Mouse (Mus musculus): ENCODE measurements around the gene Ckap2l. TPM values are rescaled to one million over a fixed set of nuclear protein-coding genes. Genes with fewer than 3 reads are reported as not detected.

Ckap2l gene
- polyA plus RNA-seq, 1 experiment from 2014 or later: 5.8 TPM

DNA sequence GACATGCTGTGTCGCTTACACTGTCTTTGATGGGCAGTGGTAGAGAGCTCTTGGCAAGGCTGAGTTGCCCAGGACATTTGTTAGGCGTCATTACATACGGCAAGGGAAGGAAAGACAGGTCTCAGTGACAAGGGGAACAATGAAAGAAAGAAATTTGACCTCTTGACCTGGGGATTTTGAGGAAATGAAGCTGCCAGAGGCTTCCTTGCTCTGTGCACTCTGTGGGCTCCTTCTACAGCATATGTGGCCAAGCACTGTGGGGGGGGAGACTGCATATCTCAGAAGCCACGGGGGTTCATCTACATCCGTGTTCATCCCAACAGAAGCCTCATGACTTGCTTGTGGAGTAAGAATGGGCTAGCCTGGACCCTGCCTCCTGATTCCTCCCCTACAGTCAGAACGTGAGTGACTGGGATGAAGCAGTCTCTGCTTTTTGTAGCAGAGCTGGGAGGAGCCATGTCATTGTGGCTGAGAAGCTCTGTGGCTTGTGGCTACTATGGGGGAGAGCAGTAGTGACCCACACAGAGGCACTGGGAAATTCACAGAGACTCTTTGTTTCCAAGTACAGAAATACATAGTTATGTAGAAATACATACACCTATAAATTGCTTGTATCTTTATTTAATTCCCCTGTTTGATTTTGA is 35.7 kb downstream of the Ckap2l start:
- 59% methylated on average over 6 of the region's 6 CpGs for WGBS
- H3K9me3 ChIP-seq (replicated peaks): no peaks in the 10 kb centered on the region
- H3K4me1 ChIP-seq: peaks cover 4% of the 10 kb centered on the region; the same call in 1 of the 2 replicates
- no peak overlapping the region for H3K4me2 ChIP-seq
- no peak overlapping the region for H3K4me3 ChIP-seq (replicated peaks)
- no peaks in the 10 kb centered on the region for H3K36me3 ChIP-seq
- no peak overlapping the region for H3K9ac ChIP-seq (replicated peaks)
- H3K27ac ChIP-seq (replicated peaks): no peak overlapping the region
- no peak for ATAC-seq (ENCODE audit: low FRiP score)
- 0 out of 2 replicates have a peak, but pooled peaks cover 3% of the 10 kb centered on the region for H3K27me3 ChIP-seq (replicated peaks)

- WGBS: 77% methylated on average over 3 of the region's 3 CpGs
- Histone ChIP-seq H3K4me1 (peaks cover 4% of the 10 kb centered on the region; the same call in 1 of the 2 replicates), H3K4me2 (no peak overlapping the region), H3K36me3 (no peaks in the 10 kb centered on the region), H3K9ac (replicated peaks) (no peak overlapping the region), H3K27me3 (replicated peaks) (0 out of 2 replicates have a peak, but pooled peaks cover 3% of the 10 kb centered on the region), H3K27ac (replicated peaks) (no peak overlapping the region), H3K4me3 (replicated peaks) (no peak overlapping the region), H3K9me3 (replicated peaks) (no peaks in the 10 kb centered on the region)
- no peak for ATAC-seq (ENCODE audit: low FRiP score)
These were observed 36.4 kb downstream of the Ckap2l start for GRCm38 (mm10) chr2:129260646-129261045.

- Histone ChIP-seq H3K4me2 (peak overlapping the region; percentile 37), H3K36me3 (no peaks in the 10 kb centered on the region), H3K4me1 (peaks cover 4% of the 10 kb centered on the region; the same call in 1 of the 2 replicates), H3K27me3 (replicated peaks) (0 out of 2 replicates have a peak, but pooled peaks cover 3% of the 10 kb centered on the region), H3K4me3 (replicated peaks) (no peak overlapping the region), H3K27ac (replicated peaks) (no peak overlapping the region), H3K9ac (replicated peaks) (0 out of 2 replicates have a peak overlapping the region, but pooled peaks have one; percentile 26), H3K9me3 (replicated peaks) (no peaks in the 10 kb centered on the region)
- WGBS: 39% methylated on average over 7 of the region's 7 CpGs
- ATAC-seq (ENCODE audit: low FRiP score): peak; percentile 85
These were observed 38.4 kb downstream of the Ckap2l start for GRCm38 (mm10) chr2:129258475-129259211.

- peak; percentile 31; the same call in 1 of the 2 replicates for ATAC-seq (ENCODE audit: low FRiP score)
- 93% methylated on average over 3 of the region's 3 CpGs for WGBS
These were observed 39.0 kb downstream of the Ckap2l start for GRCm38 (mm10) chr2:129258056-129258455.

DNA sequence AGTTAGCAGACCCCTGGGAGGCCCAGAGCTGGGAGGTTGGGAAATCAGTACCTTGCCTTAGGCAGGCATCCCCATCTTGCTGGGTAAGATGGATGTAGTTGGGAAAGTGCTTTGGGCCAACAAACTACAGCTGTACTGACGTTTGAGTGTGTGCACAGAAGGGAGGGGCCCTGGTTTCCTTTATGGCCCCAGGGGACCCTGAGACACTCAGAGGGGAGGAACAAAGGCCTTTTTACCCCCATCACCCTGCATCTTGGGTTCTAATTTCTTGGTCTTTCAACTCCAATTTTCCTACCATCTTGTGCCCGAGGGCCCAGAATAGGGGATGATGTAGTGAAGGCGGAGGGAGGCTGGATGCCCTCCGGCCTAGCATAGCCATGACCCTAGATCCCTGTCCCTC is 41.0 kb downstream of the Ckap2l start:
- no peaks in the 10 kb centered on the region for H3K36me3 ChIP-seq
- H3K4me1 ChIP-seq: peaks cover 4% of the 10 kb centered on the region; the same call in 1 of the 2 replicates
- no peaks in the 10 kb centered on the region for H3K9me3 ChIP-seq (replicated peaks)
- H3K27ac ChIP-seq (replicated peaks): no peak overlapping the region
- no peak overlapping the region for H3K4me3 ChIP-seq (replicated peaks)
- no peak for ATAC-seq (ENCODE audit: low FRiP score)
- H3K27me3 ChIP-seq (replicated peaks): 0 out of 2 replicates have a peak, but pooled peaks cover 3% of the 10 kb centered on the region
- 69% methylated on average over 4 of the region's 4 CpGs for WGBS
- H3K4me2 ChIP-seq: no peak overlapping the region
- no peak overlapping the region for H3K9ac ChIP-seq (replicated peaks)

More at GRCm38 (mm10) chr2:129258056-129258455, 39.0 kb downstream of the Ckap2l start:
- H3K4me2 ChIP-seq: no peak overlapping the region
- no peak overlapping the region for H3K4me3 ChIP-seq (replicated peaks)
- no peaks in the 10 kb centered on the region for H3K9me3 ChIP-seq (replicated peaks)
- no peaks in the 10 kb centered on the region for H3K36me3 ChIP-seq
- no peak overlapping the region for H3K27ac ChIP-seq (replicated peaks)
- no peak overlapping the region for H3K9ac ChIP-seq (replicated peaks)
- peaks cover 4% of the 10 kb centered on the region; the same call in 1 of the 2 replicates for H3K4me1 ChIP-seq
- H3K27me3 ChIP-seq (replicated peaks): 0 out of 2 replicates have a peak, but pooled peaks cover 3% of the 10 kb centered on the region

DNA sequence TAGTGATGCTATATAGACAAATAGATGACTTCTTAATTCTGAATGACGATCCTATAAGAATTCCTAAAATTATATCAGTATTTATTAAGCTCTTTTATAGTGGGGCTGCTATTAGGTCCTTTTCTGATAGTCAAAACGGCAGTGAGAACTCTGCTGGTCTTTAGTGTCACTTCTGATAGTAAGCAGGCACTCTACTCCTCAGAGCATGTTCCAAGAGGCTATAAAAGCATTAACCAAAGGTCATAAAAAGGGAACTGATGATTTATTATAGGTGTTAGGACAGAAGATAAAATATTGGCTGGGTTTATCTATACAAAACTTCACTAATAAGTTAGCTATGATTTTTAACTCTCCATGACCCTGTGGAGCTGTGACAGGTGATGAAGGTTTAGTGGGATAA is 42.9 kb downstream of the Ckap2l start:
- Histone ChIP-seq H3K27me3 (replicated peaks) (no peaks in the 10 kb centered on the region), H3K27ac (replicated peaks) (no peak overlapping the region), H3K4me2 (no peak overlapping the region), H3K4me3 (replicated peaks) (no peak overlapping the region), H3K9ac (replicated peaks) (no peak overlapping the region), H3K4me1 (peaks cover 4% of the 10 kb centered on the region; the same call in 1 of the 2 replicates), H3K9me3 (replicated peaks) (no peaks in the 10 kb centered on the region), H3K36me3 (no peaks in the 10 kb centered on the region)
- no peak for ATAC-seq (ENCODE audit: low FRiP score)
- 66% methylated on average over 2 of the region's 2 CpGs for WGBS

DNA sequence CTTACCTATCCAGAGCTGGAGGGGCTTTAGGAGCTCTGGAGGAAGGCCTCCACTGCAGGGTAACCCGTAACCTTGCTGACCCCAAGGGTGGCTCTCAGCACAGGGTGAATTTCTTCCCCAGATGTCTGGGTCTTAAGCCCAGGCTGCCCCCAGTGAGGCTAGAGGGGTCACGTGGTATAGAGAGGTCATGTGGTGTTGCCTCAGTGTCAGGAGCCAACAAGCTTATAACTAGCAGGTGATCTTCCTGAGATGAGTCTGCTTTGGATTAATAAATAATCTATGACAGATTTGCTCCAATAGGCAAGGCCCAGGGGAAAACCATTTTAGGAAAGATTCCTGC is 43.4 kb downstream of the Ckap2l start:
- Histone ChIP-seq H3K27ac (replicated peaks) (no peak overlapping the region), H3K9me3 (replicated peaks) (no peaks in the 10 kb centered on the region), H3K36me3 (no peaks in the 10 kb centered on the region), H3K9ac (replicated peaks) (no peak overlapping the region), H3K4me3 (replicated peaks) (no peak overlapping the region), H3K27me3 (replicated peaks) (no peaks in the 10 kb centered on the region), H3K4me1 (peaks cover 3% of the 10 kb centered on the region; the same call in 1 of the 2 replicates), H3K4me2 (no peak overlapping the region)
- ATAC-seq (ENCODE audit: low FRiP score): no peak
- WGBS: 75% methylated on average over 2 of the region's 2 CpGs

DNA sequence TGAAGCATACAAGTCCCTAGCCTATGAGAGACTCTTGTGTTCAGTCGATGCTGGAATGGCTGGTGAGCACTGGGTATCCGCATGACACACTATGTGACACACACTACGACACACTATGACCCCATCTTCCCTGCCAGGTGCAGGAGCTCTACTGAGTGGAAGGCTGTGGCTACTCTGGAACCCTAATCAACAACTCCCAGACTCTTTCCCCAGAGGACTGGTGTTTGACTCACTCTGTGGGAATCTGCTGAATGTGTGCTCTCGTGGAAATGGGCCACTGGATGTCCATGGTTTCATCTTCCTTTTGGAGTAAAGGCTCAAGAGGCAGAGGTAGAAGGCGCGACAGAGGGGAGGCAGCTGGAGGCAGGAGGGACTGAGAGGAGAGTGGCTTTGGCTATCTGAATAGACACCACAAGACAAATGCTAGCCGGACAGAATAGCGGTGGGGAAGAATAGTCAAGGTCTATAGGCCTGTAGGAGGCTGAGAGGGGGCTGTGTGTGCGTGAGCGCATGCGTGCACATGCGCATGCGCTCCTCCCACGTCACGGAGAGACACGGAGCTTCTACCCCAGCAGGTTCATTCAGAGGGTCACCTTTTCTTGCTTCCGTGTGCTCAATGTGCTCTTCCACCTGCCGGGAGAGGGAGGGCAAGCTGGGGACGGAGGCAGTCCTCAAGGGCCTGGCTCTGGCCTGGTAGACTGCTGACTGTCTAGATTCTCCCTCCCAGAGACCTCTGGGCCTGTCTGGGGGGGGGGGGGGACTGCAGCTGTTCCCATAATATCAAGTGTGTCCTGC is 44.0 kb downstream of the Ckap2l start:
- Histone ChIP-seq H3K4me1 (no peaks in the 10 kb centered on the region), H3K9ac (replicated peaks) (no peak overlapping the region), H3K4me2 (no peak overlapping the region), H3K27me3 (replicated peaks) (no peaks in the 10 kb centered on the region), H3K9me3 (replicated peaks) (no peaks in the 10 kb centered on the region), H3K36me3 (no peaks in the 10 kb centered on the region), H3K4me3 (replicated peaks) (no peak overlapping the region), H3K27ac (replicated peaks) (no peak overlapping the region)
- no peak for ATAC-seq (ENCODE audit: low FRiP score)
- 91% methylated on average over 19 of the region's 19 CpGs for WGBS

- no peak for ATAC-seq (ENCODE audit: low FRiP score)
- H3K9me3 ChIP-seq (replicated peaks): no peaks in the 10 kb centered on the region
- no peaks in the 10 kb centered on the region for H3K27me3 ChIP-seq (replicated peaks)
- H3K4me3 ChIP-seq (replicated peaks): no peak overlapping the region
- no peak overlapping the region for H3K4me2 ChIP-seq
- no peak overlapping the region for H3K9ac ChIP-seq (replicated peaks)
- H3K27ac ChIP-seq (replicated peaks): no peak overlapping the region
- 71% methylated on average over 1 of the region's 1 CpGs for WGBS
- H3K4me1 ChIP-seq: no peaks in the 10 kb centered on the region
- H3K36me3 ChIP-seq: no peaks in the 10 kb centered on the region
These were observed 47.7 kb downstream of the Ckap2l start for GRCm38 (mm10) chr2:129249321-129249720.

GRCm38 (mm10) chr2:129247707-129248121 is 49.3 kb downstream of the Ckap2l start:
- H3K9ac ChIP-seq (replicated peaks): no peak overlapping the region
- no peak for ATAC-seq (ENCODE audit: low FRiP score)
- no peaks in the 10 kb centered on the region for H3K27me3 ChIP-seq (replicated peaks)
- H3K4me1 ChIP-seq: no peaks in the 10 kb centered on the region
- WGBS: 88% methylated on average over 7 of the region's 7 CpGs
- no peaks in the 10 kb centered on the region for H3K9me3 ChIP-seq (replicated peaks)
- H3K36me3 ChIP-seq: no peaks in the 10 kb centered on the region
- H3K4me2 ChIP-seq: no peak overlapping the region
- H3K27ac ChIP-seq (replicated peaks): no peak overlapping the region
- H3K4me3 ChIP-seq (replicated peaks): no peak overlapping the region

DNA sequence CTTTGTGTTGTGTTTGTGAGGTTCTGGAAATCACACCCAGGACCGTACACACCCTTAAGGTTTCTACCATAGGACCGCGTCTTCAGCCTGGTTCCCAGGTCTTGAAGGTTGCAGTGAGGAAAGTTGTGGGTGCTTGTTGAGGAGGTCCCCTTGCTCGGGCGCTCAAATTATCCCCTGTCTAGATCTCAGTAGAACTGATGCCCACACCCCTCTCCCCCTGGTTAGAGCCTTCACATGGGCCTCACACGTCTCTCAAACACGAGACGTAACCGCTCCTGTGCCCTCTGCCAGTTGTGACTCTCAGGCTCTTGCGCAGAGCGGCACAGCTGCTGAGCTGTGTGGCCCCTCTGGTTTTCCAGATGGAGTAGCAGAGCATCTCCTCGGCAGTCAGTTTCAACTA is 50.1 kb downstream of the Ckap2l start:
- 96% methylated on average over 12 of the region's 12 CpGs for WGBS
- no peak for ATAC-seq (ENCODE audit: low FRiP score)
- H3K4me3 ChIP-seq (replicated peaks): no peak overlapping the region

More for the DNA sequence above, 50.1 kb downstream of the Ckap2l start:
- Histone ChIP-seq H3K9ac (replicated peaks) (no peak overlapping the region), H3K4me2 (no peak overlapping the region), H3K27ac (replicated peaks) (no peak overlapping the region), H3K9me3 (replicated peaks) (no peaks in the 10 kb centered on the region), H3K4me1 (no peaks in the 10 kb centered on the region), H3K27me3 (replicated peaks) (no peaks in the 10 kb centered on the region), H3K36me3 (no peaks in the 10 kb centered on the region)

Data from neural tube, embryonic 15.5 days (tissue).